Mouse (Mus musculus) spleen, postnatal 14 days (tissue): ENCODE measurements around the gene Ttc21a.

ENCODE experiments used
- DNase-seq, 2 experiments: peaks; one replicate each; pipeline ENCODE4 v3.0.0; 2021 to 2022; ENCODE audit warnings: low spot score in 2 of 2

Ttc21a gene

GRCm38 (mm10) chr9:119975286-119975685 lies 37.9 kb downstream of the Ttc21a start:
- no peak for DNase-seq

GRCm38 (mm10) chr9:119976704-119977556 lies 39.5 kb downstream of the Ttc21a start:
- DNase-seq, result no peak

GRCm38 (mm10) chr9:119977557-119978060 lies 40.2 kb downstream of the Ttc21a start:
- DNase-seq, result no peak

- DNase-seq, result peak in 1 of 2 experiments; percentile 42
Observed at GRCm38 (mm10) chr9:119978151-119978810, 40.9 kb downstream of the Ttc21a start.

- no peak for DNase-seq
Observed at GRCm38 (mm10) chr9:119978811-119979441, 41.5 kb downstream of the Ttc21a start.

- DNase-seq, result no peak
Observed at GRCm38 (mm10) chr9:119979749-119980148, 42.3 kb downstream of the Ttc21a start.

- no peak for DNase-seq
Observed at GRCm38 (mm10) chr9:119980770-119981182, 43.4 kb downstream of the Ttc21a start.

- DNase-seq, result peak; percentile 35 to 54
Observed at GRCm38 (mm10) chr9:119981183-119982179, 44.1 kb downstream of the Ttc21a start.

GRCm38 (mm10) chr9:119982241-119982811 lies 44.9 kb downstream of the Ttc21a start:
- peak; percentile 45 to 61 for DNase-seq

GRCm38 (mm10) chr9:119982956-119983551 lies 45.6 kb downstream of the Ttc21a start:
- peak; percentile 35 to 38 for DNase-seq

GRCm38 (mm10) chr9:119983585-119984535 lies 46.5 kb downstream of the Ttc21a start:
- DNase-seq, result peak; percentile 72 to 73

GRCm38 (mm10) chr9:119984536-119985011 lies 47.2 kb downstream of the Ttc21a start, which contains the start of gene Csrnp1:
Gene Csrnp1 (minus strand): TSS chr9:119984658.
- DNase-seq, result no peak

- DNase-seq, result no peak
Observed at GRCm38 (mm10) chr9:119985881-119986574, 48.6 kb downstream of the Ttc21a start.

GRCm38 (mm10) chr9:119988304-119988703 lies 50.9 kb downstream of the Ttc21a start:
- DNase-seq, result no peak

- DNase-seq, result no peak
Observed at GRCm38 (mm10) chr9:119991310-119991709, 53.9 kb downstream of the Ttc21a start.

- no peak for DNase-seq
Observed at GRCm38 (mm10) chr9:119993092-119993844, 55.9 kb downstream of the Ttc21a start.

- no peak for DNase-seq
Observed at GRCm38 (mm10) chr9:119994207-119994606, 56.8 kb downstream of the Ttc21a start.
